Mouse (Mus musculus) lung, embryonic 15.5 days (tissue): ENCODE measurements at regions not wholly inside any gene's neighbourhood (a gene's known extent, or its start where the extent isn't known, plus 50 kb on each side); places are given as distances from the start of the nearest gene placed in this dataset.

Source experiments
- ATAC-seq: fragments of 200-750 bp; cut with Nextera tagmentation; 2 replicates; pipeline ENCODE4 v1.8.0; 2017; ENCODE audit warnings: moderate number of reproducible peaks, borderline replicate concordance; ENCODE audit not compliant: low FRiP score, low TSS enrichment; ENCODE audit errors: extremely low read depth
- H3K27ac ChIP-seq: fragments of 300-500 bp; sonication (generic); 2 replicates; pipeline ENCODE4 v1.5.1; 2015; ENCODE audit warnings: moderate library complexity, mild to moderate bottlenecking, inconsistent platforms
- H3K27me3 ChIP-seq: fragments of 300-500 bp; sonication (generic); 2 replicates; pipeline ENCODE4 v1.6.1; 2015; ENCODE audit warnings: inconsistent platforms
- H3K36me3 ChIP-seq: fragments of 300-500 bp; sonication (generic); 2 replicates; pipeline ENCODE4 v1.6.1; 2015; ENCODE audit warnings: inconsistent platforms
- H3K4me1 ChIP-seq: fragments of 300-500 bp; sonication (generic); 2 replicates; pipeline ENCODE4 v1.6.1; 2015; ENCODE audit warnings: inconsistent platforms
- H3K4me2 ChIP-seq: fragments of 300-500 bp; sonication (generic); 2 replicates; pipeline ENCODE4 v1.6.1; 2015; ENCODE audit warnings: inconsistent platforms, mild to moderate bottlenecking, moderate library complexity
- H3K4me3 ChIP-seq: fragments of 300-500 bp; sonication (generic); 2 replicates; pipeline ENCODE4 v1.5.1; 2015; ENCODE audit warnings: mild to moderate bottlenecking, inconsistent platforms
- H3K9ac ChIP-seq: fragments of 300-500 bp; sonication (generic); 2 replicates; pipeline ENCODE4 v1.6.1; 2015; ENCODE audit warnings: inconsistent platforms
- H3K9me3 ChIP-seq: fragments of 300-500 bp; sonication (generic); 2 replicates; pipeline ENCODE4 v1.6.1; 2016; ENCODE audit warnings: inconsistent platforms
- WGBS: fragments of 180-500 bp; shearing (Covaris S2); methylation state at CpG from one replicate; pipeline ENCODE4 v1.1.7; 2015; 5-methylcytosine and 5-hydroxymethylcytosine counted together

GRCm38 (mm10) chr15:29026219-29026618, 822.7 kb downstream of the Dnah5 start:
- ATAC-seq, result no peak
- H3K4me3 ChIP-seq, result no peak overlapping the region
- no peaks in the 10 kb centered on the region for H3K36me3 ChIP-seq
- H3K4me1 ChIP-seq, result no peaks in the 10 kb centered on the region
- no peaks in the 10 kb centered on the region for H3K9me3 ChIP-seq
- H3K27me3 ChIP-seq, result no peaks in the 10 kb centered on the region
- H3K9ac ChIP-seq, result no peak overlapping the region
- no peak overlapping the region for H3K27ac ChIP-seq
- H3K4me2 ChIP-seq, result no peak overlapping the region
- WGBS, result 81% methylated on average over 3 of the region's 3 CpGs

- no peak overlapping the region for H3K27ac ChIP-seq
- H3K27me3 ChIP-seq, result no peaks in the 10 kb centered on the region
- no peaks in the 10 kb centered on the region for H3K4me1 ChIP-seq
- no peaks in the 10 kb centered on the region for H3K36me3 ChIP-seq
- H3K4me3 ChIP-seq, result no peak overlapping the region
- 31% methylated on average over 2 of the region's 2 CpGs for WGBS
- no peak overlapping the region for H3K9ac ChIP-seq
- ATAC-seq, result no peak
- H3K9me3 ChIP-seq, result no peaks in the 10 kb centered on the region
- no peak overlapping the region for H3K4me2 ChIP-seq
Observed at GRCm38 (mm10) chr15:29038903-29039302, 835.4 kb downstream of the Dnah5 start.

- 79% methylated on average over 1 of the region's 1 CpGs for WGBS
Observed at GRCm38 (mm10) chr15:29051166-29051565, 847.6 kb downstream of the Dnah5 start.

GRCm38 (mm10) chr15:29051787-29052186, 848.2 kb downstream of the Dnah5 start:
- no peaks in the 10 kb centered on the region for H3K4me1 ChIP-seq
- 85% methylated on average over 3 of the region's 3 CpGs for WGBS
- no peak for ATAC-seq

More at GRCm38 (mm10) chr15:29051166-29051565, 847.6 kb downstream of the Dnah5 start:
- no peak overlapping the region for H3K4me2 ChIP-seq
- no peaks in the 10 kb centered on the region for H3K4me1 ChIP-seq
- no peaks in the 10 kb centered on the region for H3K27me3 ChIP-seq
- no peak for ATAC-seq
- H3K9ac ChIP-seq, result no peak overlapping the region
- H3K4me3 ChIP-seq, result no peak overlapping the region
- H3K36me3 ChIP-seq, result no peaks in the 10 kb centered on the region
- H3K27ac ChIP-seq, result no peak overlapping the region
- no peaks in the 10 kb centered on the region for H3K9me3 ChIP-seq

GRCm38 (mm10) chr15:29061016-29061415, 857.5 kb downstream of the Dnah5 start:
- no peak for ATAC-seq
- no peaks in the 10 kb centered on the region for H3K27me3 ChIP-seq

More at GRCm38 (mm10) chr15:29051787-29052186, 848.2 kb downstream of the Dnah5 start:
- H3K36me3 ChIP-seq, result no peaks in the 10 kb centered on the region
- no peak overlapping the region for H3K9ac ChIP-seq
- H3K9me3 ChIP-seq, result no peaks in the 10 kb centered on the region
- H3K27ac ChIP-seq, result no peak overlapping the region
- no peak overlapping the region for H3K4me3 ChIP-seq
- H3K4me2 ChIP-seq, result no peak overlapping the region
- no peaks in the 10 kb centered on the region for H3K27me3 ChIP-seq

GRCm38 (mm10) chr15:29069066-29069465, 865.5 kb downstream of the Dnah5 start:
- Histone ChIP-seq H3K27me3 (no peaks in the 10 kb centered on the region), H3K27ac (no peak overlapping the region), H3K4me3 (no peak overlapping the region), H3K36me3 (no peaks in the 10 kb centered on the region), H3K9me3 (no peaks in the 10 kb centered on the region), H3K4me1 (no peaks in the 10 kb centered on the region), H3K4me2 (no peak overlapping the region), H3K9ac (no peak overlapping the region)
- no peak for ATAC-seq
- 81% methylated on average over 1 of the region's 1 CpGs for WGBS

More at GRCm38 (mm10) chr15:29061016-29061415, 857.5 kb downstream of the Dnah5 start:
- no peak overlapping the region for H3K4me2 ChIP-seq
- H3K4me3 ChIP-seq, result no peak overlapping the region
- no peak overlapping the region for H3K27ac ChIP-seq
- no peaks in the 10 kb centered on the region for H3K36me3 ChIP-seq
- no peak overlapping the region for H3K9ac ChIP-seq
- H3K9me3 ChIP-seq, result no peaks in the 10 kb centered on the region
- no peaks in the 10 kb centered on the region for H3K4me1 ChIP-seq

GRCm38 (mm10) chr15:29077748-29078147, 874.2 kb downstream of the Dnah5 start:
- no peak for ATAC-seq
- H3K4me3 ChIP-seq, result no peak overlapping the region
- H3K27ac ChIP-seq, result no peak overlapping the region
- H3K4me1 ChIP-seq, result no peaks in the 10 kb centered on the region
- H3K36me3 ChIP-seq, result no peaks in the 10 kb centered on the region
- no peak overlapping the region for H3K4me2 ChIP-seq
- H3K9ac ChIP-seq, result no peak overlapping the region
- H3K9me3 ChIP-seq, result no peaks in the 10 kb centered on the region
- no peaks in the 10 kb centered on the region for H3K27me3 ChIP-seq

- Histone ChIP-seq H3K9me3 (no peaks in the 10 kb centered on the region), H3K27me3 (no peaks in the 10 kb centered on the region), H3K4me1 (no peaks in the 10 kb centered on the region), H3K36me3 (no peaks in the 10 kb centered on the region), H3K9ac (no peak overlapping the region), H3K27ac (no peak overlapping the region), H3K4me2 (no peak overlapping the region), H3K4me3 (no peak overlapping the region)
- WGBS, result 65% methylated on average over 1 of the region's 1 CpGs
- peak; percentile 86 for ATAC-seq
Observed at GRCm38 (mm10) chr15:29104541-29104940, 901.0 kb downstream of the Dnah5 start.

GRCm38 (mm10) chr15:29146631-29147030, 943.1 kb downstream of the Dnah5 start:
- Histone ChIP-seq H3K4me3 (no peak overlapping the region), H3K36me3 (no peaks in the 10 kb centered on the region), H3K9ac (no peak overlapping the region), H3K4me1 (no peaks in the 10 kb centered on the region), H3K4me2 (no peak overlapping the region), H3K27ac (no peak overlapping the region), H3K9me3 (no peaks in the 10 kb centered on the region), H3K27me3 (no peaks in the 10 kb centered on the region)
- ATAC-seq, result no peak
- WGBS, result 91% methylated on average over 2 of the region's 2 CpGs
